Mouse (Mus musculus): ENCODE measurements at regions not wholly inside any gene's neighbourhood (a gene's known extent, or its start where the extent isn't known, plus 50 kb on each side); places are given as distances from the start of the nearest gene placed in this dataset.

- Histone ChIP-seq H3K4me3 (replicated peaks; ENCODE audit: low read length) (no peak overlapping the region), H3K4me2 (replicated peaks; ENCODE audit: low read depth, low read length, severe bottlenecking) (no peak overlapping the region), H3K36me3 (ENCODE audit: control insufficient read depth, insufficient read depth, low read length) (no peaks in the 10 kb centered on the region), H3K4me1 (ENCODE audit: control insufficient read depth, insufficient read depth, low read length) (no peaks in the 10 kb centered on the region), H3K9me3 (ENCODE audit: control insufficient read depth, low read length) (no peaks in the 10 kb centered on the region), H3K27me3 (ENCODE audit: control insufficient read depth, insufficient read depth, low read length) (no peaks in the 10 kb centered on the region), H3K27ac (replicated peaks; ENCODE audit: low read depth, low read length) (no peak overlapping the region), H3K9ac (ENCODE audit: low read depth, low read length, severe bottlenecking) (no peak overlapping the region)
- 72% methylated on average over 5 of the region's 5 CpGs for WGBS
- ATAC-seq (ENCODE audit: low FRiP score, low read depth) (no peak), DNase-seq (ENCODE audit: low spot score) (no peak)
- TF ChIP-seq POLR2A (IDR thresholded peaks at IDR 0.05; ENCODE audit: borderline replicate concordance, extremely low read depth, insufficient read depth, insufficient read length), result no peak
Observed at GRCm38 (mm10) chr14:76260628-76261293, 150.1 kb downstream of the Nufip1 start.

GRCm38 (mm10) chr14:76263682-76264081, 151.1 kb upstream of the Tsc22d1 start:
- no peak overlapping the region for H3K9ac ChIP-seq (ENCODE audit: low read depth, low read length, severe bottlenecking)
- no peaks in the 10 kb centered on the region for H3K4me1 ChIP-seq (ENCODE audit: control insufficient read depth, insufficient read depth, low read length)
- DNase-seq (ENCODE audit: low spot score) (no peak), ATAC-seq (ENCODE audit: low FRiP score, low read depth) (no peak)
- H3K27ac ChIP-seq (replicated peaks; ENCODE audit: low read depth, low read length), result no peak overlapping the region
- WGBS, result 85% methylated on average over 5 of the region's 5 CpGs
- H3K9me3 ChIP-seq (ENCODE audit: control insufficient read depth, low read length), result no peaks in the 10 kb centered on the region
- no peak for TF ChIP-seq POLR2A (IDR thresholded peaks at IDR 0.05; ENCODE audit: borderline replicate concordance, extremely low read depth, insufficient read depth, insufficient read length)
- H3K4me2 ChIP-seq (replicated peaks; ENCODE audit: low read depth, low read length, severe bottlenecking), result no peak overlapping the region
- no peaks in the 10 kb centered on the region for H3K36me3 ChIP-seq (ENCODE audit: control insufficient read depth, insufficient read depth, low read length)
- H3K4me3 ChIP-seq (replicated peaks; ENCODE audit: low read length), result no peak overlapping the region
- no peaks in the 10 kb centered on the region for H3K27me3 ChIP-seq (ENCODE audit: control insufficient read depth, insufficient read depth, low read length)

- no peak overlapping the region for H3K4me2 ChIP-seq (replicated peaks; ENCODE audit: low read depth, low read length, severe bottlenecking)
- TF ChIP-seq POLR2A (IDR thresholded peaks at IDR 0.05; ENCODE audit: borderline replicate concordance, extremely low read depth, insufficient read depth, insufficient read length), result no peak
- H3K9ac ChIP-seq (ENCODE audit: low read depth, low read length, severe bottlenecking), result no peak overlapping the region
- H3K27me3 ChIP-seq (ENCODE audit: control insufficient read depth, insufficient read depth, low read length), result no peaks in the 10 kb centered on the region
- DNase-seq (ENCODE audit: low spot score) (no peak), ATAC-seq (ENCODE audit: low FRiP score, low read depth) (no peak)
- no peak overlapping the region for H3K27ac ChIP-seq (replicated peaks; ENCODE audit: low read depth, low read length)
- H3K4me3 ChIP-seq (replicated peaks; ENCODE audit: low read length), result no peak overlapping the region
- no peaks in the 10 kb centered on the region for H3K4me1 ChIP-seq (ENCODE audit: control insufficient read depth, insufficient read depth, low read length)
- no peaks in the 10 kb centered on the region for H3K36me3 ChIP-seq (ENCODE audit: control insufficient read depth, insufficient read depth, low read length)
- 84% methylated on average over 5 of the region's 5 CpGs for WGBS
- H3K9me3 ChIP-seq (ENCODE audit: control insufficient read depth, low read length), result no peaks in the 10 kb centered on the region
Observed at GRCm38 (mm10) chr14:76265819-76266218, 148.9 kb upstream of the Tsc22d1 start.

GRCm38 (mm10) chr14:76266249-76266648, 148.5 kb upstream of the Tsc22d1 start:
- Histone ChIP-seq H3K27ac (replicated peaks; ENCODE audit: low read depth, low read length) (no peak overlapping the region), H3K27me3 (ENCODE audit: control insufficient read depth, insufficient read depth, low read length) (no peaks in the 10 kb centered on the region), H3K4me1 (ENCODE audit: control insufficient read depth, insufficient read depth, low read length) (no peaks in the 10 kb centered on the region), H3K9ac (ENCODE audit: low read depth, low read length, severe bottlenecking) (no peak overlapping the region), H3K9me3 (ENCODE audit: control insufficient read depth, low read length) (no peaks in the 10 kb centered on the region), H3K4me2 (replicated peaks; ENCODE audit: low read depth, low read length, severe bottlenecking) (no peak overlapping the region), H3K36me3 (ENCODE audit: control insufficient read depth, insufficient read depth, low read length) (no peaks in the 10 kb centered on the region), H3K4me3 (replicated peaks; ENCODE audit: low read length) (no peak overlapping the region)
- no peak for DNase-seq (ENCODE audit: low spot score)
- no peak for TF ChIP-seq POLR2A (IDR thresholded peaks at IDR 0.05; ENCODE audit: borderline replicate concordance, extremely low read depth, insufficient read depth, insufficient read length)
- ATAC-seq (ENCODE audit: low FRiP score, low read depth), result no peak
- 76% methylated on average over 4 of the region's 4 CpGs for WGBS

GRCm38 (mm10) chr14:76267091-76267490, 147.7 kb upstream of the Tsc22d1 start:
- no peak for TF ChIP-seq POLR2A (IDR thresholded peaks at IDR 0.05; ENCODE audit: borderline replicate concordance, extremely low read depth, insufficient read depth, insufficient read length)
- no peaks in the 10 kb centered on the region for H3K27me3 ChIP-seq (ENCODE audit: control insufficient read depth, insufficient read depth, low read length)
- no peaks in the 10 kb centered on the region for H3K4me1 ChIP-seq (ENCODE audit: control insufficient read depth, insufficient read depth, low read length)
- H3K9ac ChIP-seq (ENCODE audit: low read depth, low read length, severe bottlenecking), result no peak overlapping the region
- H3K4me3 ChIP-seq (replicated peaks; ENCODE audit: low read length), result no peak overlapping the region
- ATAC-seq (ENCODE audit: low FRiP score, low read depth), result no peak
- no peak overlapping the region for H3K4me2 ChIP-seq (replicated peaks; ENCODE audit: low read depth, low read length, severe bottlenecking)
- no peaks in the 10 kb centered on the region for H3K36me3 ChIP-seq (ENCODE audit: control insufficient read depth, insufficient read depth, low read length)
- 46% methylated on average over 4 of the region's 4 CpGs for WGBS
- DNase-seq (ENCODE audit: low spot score), result no peak
- no peak overlapping the region for H3K27ac ChIP-seq (replicated peaks; ENCODE audit: low read depth, low read length)
- H3K9me3 ChIP-seq (ENCODE audit: control insufficient read depth, low read length), result no peaks in the 10 kb centered on the region

Data from limb, embryonic 14.5 days (tissue).